Mouse (Mus musculus) layer of hippocampus, adult 11-12 months (tissue): ENCODE data around the gene Hmbs.
"Not testable (repeated sequence)": the region's sequence is repeated elsewhere in the genome, so short reads cannot be mapped to it uniquely, and the experiment has no call there.

ENCODE experiments used
- DNase-seq: peaks from one replicate; pipeline ENCODE4 v3.0.0; 2022; ENCODE audit warnings: low spot score

The Hmbs gene

GRCm38 (mm10) chr9:44345570-44346433, 1.8 kb upstream of the Hmbs start:
- peak; percentile 37 for DNase-seq

GRCm38 (mm10) chr9:44343290-44343689, 738 bp downstream of the Hmbs start:
- DNase-seq = no peak

- DNase-seq = no peak
Measured at GRCm38 (mm10) chr9:44342605-44343004, 1.4 kb downstream of the Hmbs start.

GRCm38 (mm10) chr9:44342173-44342572, 1.9 kb downstream of the Hmbs start:
- DNase-seq = no peak

- DNase-seq = no peak
Measured at GRCm38 (mm10) chr9:44341487-44341886, 2.5 kb downstream of the Hmbs start.

- no peak for DNase-seq
Measured at GRCm38 (mm10) chr9:44338574-44338973, 5.5 kb downstream of the Hmbs start.

- DNase-seq = no peak
Measured at GRCm38 (mm10) chr9:44337436-44338169, 6.4 kb downstream of the Hmbs start.

- no peak for DNase-seq
Measured at GRCm38 (mm10) chr9:44336964-44337363, 7.1 kb downstream of the Hmbs start.

- DNase-seq = not testable (repeated sequence)
Measured at GRCm38 (mm10) chr9:44336513-44336912, 7.5 kb downstream of the Hmbs start.

GRCm38 (mm10) chr9:44336093-44336406, 8.0 kb downstream of the Hmbs start:
- DNase-seq = no peak

- no peak for DNase-seq
Measured at GRCm38 (mm10) chr9:44335331-44336092, 8.5 kb downstream of the Hmbs start.

- peak; percentile 99 for DNase-seq
Measured at GRCm38 (mm10) chr9:44334396-44335330, 9.4 kb downstream of the Hmbs start, which contains the start of gene H2afx. Gene H2afx, plus strand, starts transcription at chr9:44334694.

- no peak for DNase-seq
Measured at GRCm38 (mm10) chr9:44332918-44333638, 10.9 kb downstream of the Hmbs start.

- DNase-seq = no peak
Measured at GRCm38 (mm10) chr9:44330736-44331135, 13.3 kb downstream of the Hmbs start.

GRCm38 (mm10) chr9:44327926-44328325, 16.1 kb downstream of the Hmbs start:
- DNase-seq = no peak

GRCm38 (mm10) chr9:44327064-44327711, 16.8 kb downstream of the Hmbs start:
- DNase-seq = no peak

- DNase-seq = peak; percentile 89
Measured at GRCm38 (mm10) chr9:44326371-44327063, 17.5 kb downstream of the Hmbs start.

GRCm38 (mm10) chr9:44325768-44326370, 18.2 kb downstream of the Hmbs start, which contains the start of gene Dpagt1:
Gene Dpagt1, plus strand, starts transcription at chr9:44326019.
- DNase-seq = no peak
